Mouse (Mus musculus) G1E (cell line): Measurements from ENCODE around the gene Hist2h4.

ENCODE experiments used
- CTCF ChIP-seq: IDR thresholded peaks from 2 replicates; pipeline ENCODE4 v1.5.1; 2012; ENCODE audit warnings: low read depth, low read length, inconsistent platforms, mixed read lengths
- GATA1 ChIP-seq: IDR thresholded peaks from 2 replicates; pipeline ENCODE4 v1.6.1; 2012; ENCODE audit warnings: borderline replicate concordance, low read length, inconsistent platforms, mixed read lengths
- GATA2 ChIP-seq: IDR thresholded peaks from 2 replicates; pipeline ENCODE4 v1.6.1; 2012; ENCODE audit warnings: low read depth, low read length, inconsistent platforms, borderline replicate concordance
- POLR2AphosphoS5 ChIP-seq: IDR thresholded peaks from 2 replicates; pipeline ENCODE4 v1.6.1; 2012; ENCODE audit warnings: low read depth, low read length, inconsistent platforms; ENCODE audit not compliant: insufficient replicate concordance
- TAL1 ChIP-seq: conservative IDR thresholded peaks from 2 replicates; pipeline ENCODE4 v1.6.1; 2012; ENCODE audit warnings: low read depth, low read length, inconsistent platforms, mixed read lengths

GRCm38 (mm10) chr3:96293368-96293767, 30.3 kb upstream of the Hist2h4 start:
- TF ChIP-seq GATA1 (no peak), CTCF (no peak), TAL1 (no peak), POLR2AphosphoS5 (no peak), GATA2 (no peak)
